Mouse (Mus musculus) heart, embryonic 13.5 days (tissue): Measurements from ENCODE around the gene Cog4. TPM values are rescaled to one million over a fixed set of nuclear protein-coding genes. Genes with fewer than 3 reads are reported as not detected.
"Not testable (repeated sequence)": the region's sequence is repeated elsewhere in the genome, so short reads cannot be mapped to it uniquely, and the experiment has no call there.

Experiments
- ATAC-seq: fragments of 200-750 bp; cut with Nextera tagmentation; 2 replicates; pipeline ENCODE4 v1.8.0; 2017; ENCODE audit warnings: moderate TSS enrichment; ENCODE audit not compliant: insufficient number of reproducible peaks, low FRiP score, low TSS enrichment; ENCODE audit errors: extremely low read depth
- H3K27ac ChIP-seq: fragments of 300-500 bp; sonication (generic); replicated peaks from 2 replicates; pipeline ENCODE4 v1.5.1; 2015; ENCODE audit warnings: moderate library complexity, mild to moderate bottlenecking, inconsistent platforms
- H3K27me3 ChIP-seq: fragments of 300-500 bp; sonication (generic); replicated peaks from 2 replicates; pipeline ENCODE4 v1.6.1; 2015; ENCODE audit warnings: mild to moderate bottlenecking, inconsistent platforms
- H3K36me3 ChIP-seq: fragments of 300-500 bp; sonication (generic); 2 replicates; pipeline ENCODE4 v1.6.1; 2015; ENCODE audit warnings: mild to moderate bottlenecking, inconsistent platforms
- H3K4me1 ChIP-seq: fragments of 300-500 bp; sonication (generic); 2 replicates; pipeline ENCODE4 v1.6.1; 2015; ENCODE audit warnings: inconsistent platforms
- H3K4me2 ChIP-seq: fragments of 300-500 bp; sonication (generic); 2 replicates; pipeline ENCODE4 v1.6.1; 2015; ENCODE audit warnings: inconsistent platforms, mild to moderate bottlenecking, moderate library complexity
- H3K4me3 ChIP-seq: fragments of 300-500 bp; sonication (generic); 2 replicates; pipeline ENCODE4 v1.5.1; 2015; ENCODE audit warnings: moderate library complexity, mild to moderate bottlenecking, inconsistent platforms
- H3K9ac ChIP-seq: fragments of 300-500 bp; sonication (generic); 2 replicates; pipeline ENCODE4 v1.6.1; 2015; ENCODE audit warnings: inconsistent platforms, mild to moderate bottlenecking, moderate library complexity
- H3K9me3 ChIP-seq: fragments of 300-500 bp; sonication (generic); 2 replicates; pipeline ENCODE4 v1.6.1; 2016; ENCODE audit warnings: inconsistent platforms
- WGBS: fragments of 180-500 bp; shearing (Covaris S2); methylation state at CpG from one replicate; pipeline ENCODE4 v1.1.7; 2015; ENCODE audit warnings: mixed read lengths; 5-methylcytosine and 5-hydroxymethylcytosine counted together
- polyA plus RNA-seq: library from polyadenylated mRNA; unstranded; fragments of >200 nt; fragmentation: Nextera tagmentation; extraction: Ambion mirVana; gene quantifications from 2 replicates; pipeline ENCODE4 v1.2.1, GENCODE M21; 2015

Cog4 gene
- polyA plus RNA-seq, 1 experiment from 2014 or later = 55.8 TPM

GRCm38 (mm10) chr8:110859651-110860501 is 13.5 kb downstream of the Cog4 start:
- no peak overlapping the region for H3K4me3 ChIP-seq
- ATAC-seq = no peak
- no peak overlapping the region for H3K9ac ChIP-seq
- peaks cover 99% of the 10 kb centered on the region for H3K36me3 ChIP-seq
- no peaks in the 10 kb centered on the region for H3K27me3 ChIP-seq
- H3K4me2 ChIP-seq = no peak overlapping the region
- no peak overlapping the region for H3K27ac ChIP-seq
- no peaks in the 10 kb centered on the region for H3K9me3 ChIP-seq
- WGBS = 75% methylated on average over 7 of the region's 7 CpGs
- no peaks in the 10 kb centered on the region for H3K4me1 ChIP-seq

- 95% methylated on average over 7 of the region's 7 CpGs for WGBS
- not testable (repeated sequence) for H3K9ac ChIP-seq, ATAC-seq, H3K4me2 ChIP-seq, H3K9me3 ChIP-seq, H3K4me3 ChIP-seq, H3K27me3 ChIP-seq, H3K27ac ChIP-seq, H3K4me1 ChIP-seq
- peaks cover 99% of the 10 kb centered on the region for H3K36me3 ChIP-seq
Measured at GRCm38 (mm10) chr8:110861347-110862025, 15.1 kb downstream of the Cog4 start.

- Histone ChIP-seq H3K27me3 (no peaks in the 10 kb centered on the region), H3K4me2 (no peak overlapping the region), H3K9me3 (no peaks in the 10 kb centered on the region), H3K9ac (no peak overlapping the region), H3K4me1 (no peaks in the 10 kb centered on the region), H3K4me3 (no peak overlapping the region), H3K27ac (no peak overlapping the region), H3K36me3 (peaks cover 100% of the 10 kb centered on the region)
- ATAC-seq = no peak
- 96% methylated on average over 2 of the region's 2 CpGs for WGBS
Measured at GRCm38 (mm10) chr8:110870501-110870900, 24.1 kb downstream of the Cog4 start.

- no peaks in the 10 kb centered on the region for H3K9me3 ChIP-seq
- H3K4me3 ChIP-seq = no peak overlapping the region
- no peak overlapping the region for H3K9ac ChIP-seq
- WGBS = 70% methylated on average over 4 of the region's 4 CpGs
- H3K27me3 ChIP-seq = no peaks in the 10 kb centered on the region
- no peak overlapping the region for H3K27ac ChIP-seq
- H3K4me2 ChIP-seq = no peak overlapping the region
- no peak for ATAC-seq
- peaks cover 100% of the 10 kb centered on the region for H3K36me3 ChIP-seq
- H3K4me1 ChIP-seq = no peaks in the 10 kb centered on the region
Measured at GRCm38 (mm10) chr8:110877862-110878261, 31.5 kb downstream of the Cog4 start.

GRCm38 (mm10) chr8:110881741-110882310 is 35.4 kb downstream of the Cog4 start:
- Histone ChIP-seq H3K4me1 (no peaks in the 10 kb centered on the region), H3K9ac (no peak overlapping the region), H3K27ac (no peak overlapping the region), H3K4me3 (no peak overlapping the region), H3K36me3 (peaks cover 99% of the 10 kb centered on the region), H3K27me3 (no peaks in the 10 kb centered on the region), H3K9me3 (no peaks in the 10 kb centered on the region), H3K4me2 (no peak overlapping the region)
- 91% methylated on average over 10 of the region's 10 CpGs for WGBS
- ATAC-seq = no peak

GRCm38 (mm10) chr8:110883824-110884223 is 37.4 kb downstream of the Cog4 start:
- H3K4me3 ChIP-seq = no peak overlapping the region
- H3K27ac ChIP-seq = no peak overlapping the region
- no peak overlapping the region for H3K4me2 ChIP-seq
- WGBS = 94% methylated on average over 18 of the region's 18 CpGs
- no peak for ATAC-seq
- peaks cover 93% of the 10 kb centered on the region for H3K36me3 ChIP-seq
- no peaks in the 10 kb centered on the region for H3K4me1 ChIP-seq
- H3K9ac ChIP-seq = no peak overlapping the region
- no peaks in the 10 kb centered on the region for H3K27me3 ChIP-seq
- no peaks in the 10 kb centered on the region for H3K9me3 ChIP-seq

GRCm38 (mm10) chr8:110886634-110887033 is 40.2 kb downstream of the Cog4 start:
- 82% methylated on average over 3 of the region's 3 CpGs for WGBS
- H3K4me2 ChIP-seq = no peak overlapping the region
- H3K9ac ChIP-seq = no peak overlapping the region
- H3K27me3 ChIP-seq = no peaks in the 10 kb centered on the region
- ATAC-seq = no peak
- no peak overlapping the region for H3K27ac ChIP-seq
- no peaks in the 10 kb centered on the region for H3K9me3 ChIP-seq
- H3K4me1 ChIP-seq = peaks cover 6% of the 10 kb centered on the region
- H3K4me3 ChIP-seq = no peak overlapping the region
- peaks cover 78% of the 10 kb centered on the region for H3K36me3 ChIP-seq

- 82% methylated on average over 10 of the region's 10 CpGs for WGBS
- H3K4me1 ChIP-seq = peaks cover 6% of the 10 kb centered on the region
- H3K36me3 ChIP-seq = peaks cover 76% of the 10 kb centered on the region
Measured at GRCm38 (mm10) chr8:110887551-110887950, 41.2 kb downstream of the Cog4 start.

GRCm38 (mm10) chr8:110888441-110888840 is 42.0 kb downstream of the Cog4 start:
- no peak overlapping the region for H3K4me3 ChIP-seq
- H3K9ac ChIP-seq = no peak overlapping the region
- H3K4me2 ChIP-seq = no peak overlapping the region
- H3K4me1 ChIP-seq = peaks cover 6% of the 10 kb centered on the region
- no peak overlapping the region for H3K27ac ChIP-seq
- H3K27me3 ChIP-seq = no peaks in the 10 kb centered on the region
- no peaks in the 10 kb centered on the region for H3K9me3 ChIP-seq
- no peak for ATAC-seq
- WGBS = 89% methylated on average over 8 of the region's 8 CpGs
- peaks cover 76% of the 10 kb centered on the region for H3K36me3 ChIP-seq

More at GRCm38 (mm10) chr8:110887551-110887950, 41.2 kb downstream of the Cog4 start:
- Histone ChIP-seq H3K27me3 (no peaks in the 10 kb centered on the region), H3K9ac (no peak overlapping the region), H3K4me3 (no peak overlapping the region), H3K9me3 (no peaks in the 10 kb centered on the region), H3K4me2 (no peak overlapping the region), H3K27ac (no peak overlapping the region)
- ATAC-seq = no peak

GRCm38 (mm10) chr8:110888860-110889259 is 42.5 kb downstream of the Cog4 start:
- 81% methylated on average over 16 of the region's 16 CpGs for WGBS
- Histone ChIP-seq H3K36me3 (peaks cover 76% of the 10 kb centered on the region), H3K4me1 (peaks cover 6% of the 10 kb centered on the region), H3K9me3 (no peaks in the 10 kb centered on the region), H3K27me3 (no peaks in the 10 kb centered on the region), H3K27ac (no peak overlapping the region), H3K9ac (no peak overlapping the region), H3K4me3 (no peak overlapping the region), H3K4me2 (no peak overlapping the region)
- ATAC-seq = no peak

- no peak overlapping the region for H3K27ac ChIP-seq
- H3K4me3 ChIP-seq = no peak overlapping the region
- H3K4me2 ChIP-seq = no peak overlapping the region
- no peaks in the 10 kb centered on the region for H3K9me3 ChIP-seq
- no peak for ATAC-seq
- H3K27me3 ChIP-seq = no peaks in the 10 kb centered on the region
- 53% methylated on average over 12 of the region's 12 CpGs for WGBS
- no peak overlapping the region for H3K9ac ChIP-seq
- H3K4me1 ChIP-seq = peaks cover 6% of the 10 kb centered on the region
- peaks cover 64% of the 10 kb centered on the region for H3K36me3 ChIP-seq
Measured at GRCm38 (mm10) chr8:110889904-110890470, 43.6 kb downstream of the Cog4 start.
